Mouse (Mus musculus) midbrain, embryonic 12.5 days (tissue): Measurements from ENCODE around the gene Usp22. TPM values are rescaled to one million over a fixed set of nuclear protein-coding genes. Genes with fewer than 3 reads are reported as not detected.
A peak's percentile ranks its signal among the peaks of the same experiment; 100 is the strongest.
"Not testable (repeated sequence)": the region's sequence is repeated elsewhere in the genome, so short reads cannot be mapped to it uniquely, and the experiment has no call there.

Experiments used
- ATAC-seq: fragments of 200-750 bp; cut with Nextera tagmentation; 2 replicates; pipeline ENCODE4 v1.8.0; 2017; ENCODE audit warnings: low read depth, moderate TSS enrichment, moderate library complexity; ENCODE audit not compliant: low FRiP score
- H3K27ac ChIP-seq: fragments of 300-500 bp; sonication (generic); replicated peaks from 2 replicates; pipeline ENCODE4 v1.5.1; 2016; ENCODE audit warnings: mild to moderate bottlenecking
- H3K27me3 ChIP-seq: fragments of 300-500 bp; sonication (generic); 2 replicates; pipeline ENCODE4 v1.6.1; 2016; ENCODE audit warnings: mild to moderate bottlenecking
- H3K36me3 ChIP-seq: fragments of 300-500 bp; sonication (generic); 2 replicates; pipeline ENCODE4 v1.6.1; 2016
- H3K4me1 ChIP-seq: fragments of 300-500 bp; sonication (generic); 2 replicates; pipeline ENCODE4 v1.6.1; 2016
- H3K4me2 ChIP-seq: fragments of 300-500 bp; sonication (generic); replicated peaks from 2 replicates; pipeline ENCODE4 v1.6.1; 2016; ENCODE audit warnings: mild to moderate bottlenecking, moderate library complexity
- H3K4me3 ChIP-seq: fragments of 300-500 bp; sonication (generic); 2 replicates; pipeline ENCODE4 v1.5.1; 2016; ENCODE audit warnings: mild to moderate bottlenecking
- H3K9ac ChIP-seq: fragments of 300-500 bp; sonication (generic); replicated peaks from 2 replicates; pipeline ENCODE4 v1.6.1; 2016; ENCODE audit warnings: mild to moderate bottlenecking, moderate library complexity
- H3K9me3 ChIP-seq: fragments of 300-500 bp; sonication (generic); 2 replicates; pipeline ENCODE4 v1.6.1; 2016; ENCODE audit warnings: mild to moderate bottlenecking
- WGBS: fragments of 180-500 bp; shearing (Covaris S2); methylation state at CpG from one replicate; pipeline ENCODE4 v1.1.7; 2016; 5-methylcytosine and 5-hydroxymethylcytosine counted together
- polyA plus RNA-seq: library from polyadenylated mRNA; unstranded; fragments of >200 nt; fragmentation: Nextera tagmentation; extraction: Ambion mirVana; gene quantifications from 2 replicates; pipeline ENCODE4 v1.2.1, GENCODE M21; 2016

The Usp22 gene
- polyA plus RNA-seq, 1 experiment from 2014 or later: 338 TPM

DNA sequence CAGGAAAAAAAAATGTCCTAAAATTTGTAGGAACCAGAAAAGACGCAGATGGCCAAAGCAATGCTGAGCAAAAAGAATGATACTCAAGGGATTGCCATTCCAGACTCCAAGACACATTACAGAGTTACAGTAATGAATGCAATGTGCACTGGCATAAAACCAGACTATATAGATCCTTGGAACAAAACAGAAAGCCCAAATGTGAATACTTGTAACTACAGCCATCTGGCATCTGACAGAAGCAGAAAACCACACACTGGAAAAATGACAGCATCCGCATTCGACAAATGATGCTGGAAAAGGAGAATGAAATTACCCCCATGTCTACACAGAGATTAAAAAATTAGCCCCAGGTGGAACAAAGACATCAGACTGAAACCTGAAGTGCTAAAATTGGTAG, 5.5 kb upstream of the Usp22 start:
- 0 out of 2 replicates have a peak, but pooled peaks cover 3% of the 10 kb centered on the region for H3K4me1 ChIP-seq
- no peaks in the 10 kb centered on the region for H3K9me3 ChIP-seq
- H3K27me3 ChIP-seq: no peaks in the 10 kb centered on the region
- no peak for ATAC-seq
- no peak overlapping the region for H3K9ac ChIP-seq
- H3K27ac ChIP-seq: no peak overlapping the region
- 94% methylated on average over 3 of the region's 3 CpGs for WGBS
- no peaks in the 10 kb centered on the region for H3K36me3 ChIP-seq
- no peak overlapping the region for H3K4me2 ChIP-seq
- H3K4me3 ChIP-seq: no peak overlapping the region

DNA sequence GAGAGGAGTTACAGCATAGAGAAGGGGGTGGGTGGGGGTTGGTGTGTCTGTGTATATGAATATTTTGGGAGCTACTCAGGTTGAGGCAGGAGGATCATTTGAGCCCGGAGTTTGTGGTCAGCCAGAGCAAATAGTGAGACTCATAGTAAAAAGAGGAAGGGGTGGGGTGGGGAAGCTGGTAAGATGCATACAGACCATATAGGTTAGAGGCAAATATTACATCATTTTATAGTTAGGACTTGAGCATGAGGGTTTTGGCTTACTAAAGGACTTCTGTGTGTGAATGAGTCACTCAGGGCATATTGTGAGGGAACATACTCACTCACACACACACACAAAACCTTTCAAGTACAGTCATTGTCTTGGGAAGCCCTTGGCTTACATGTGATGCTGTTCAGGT, 1.5 kb upstream of the Usp22 start:
- H3K4me1 ChIP-seq: peaks cover 24% of the 10 kb centered on the region
- peak overlapping the region; percentile 83 for H3K27ac ChIP-seq
- H3K4me3 ChIP-seq: no peak overlapping the region
- H3K9ac ChIP-seq: no peak overlapping the region
- no peaks in the 10 kb centered on the region for H3K9me3 ChIP-seq
- 85% methylated on average over 1 of the region's 1 CpGs for WGBS
- H3K27me3 ChIP-seq: no peaks in the 10 kb centered on the region
- no peak overlapping the region for H3K4me2 ChIP-seq
- 0 out of 2 replicates have a peak, but pooled peaks cover 3% of the 10 kb centered on the region for H3K36me3 ChIP-seq
- ATAC-seq: no peak

DNA sequence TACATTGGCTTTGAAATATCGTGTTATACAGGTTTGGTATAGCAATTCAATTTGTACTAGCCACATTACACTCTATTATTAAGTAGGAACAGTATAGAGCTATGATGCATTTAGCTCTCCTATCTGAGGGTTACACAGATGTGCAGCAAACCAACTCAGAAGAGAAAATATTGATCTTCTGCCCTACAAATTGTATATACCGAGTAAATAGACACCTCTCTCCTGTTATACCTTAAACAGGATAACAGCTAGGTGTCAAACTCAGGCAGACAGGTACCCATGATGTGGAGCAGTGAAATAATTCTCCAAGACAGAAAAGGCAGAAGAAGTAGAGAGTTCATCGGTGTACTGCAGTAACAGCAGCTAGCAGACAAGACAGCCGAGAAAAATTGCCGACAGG, 923 bp upstream of the Usp22 start:
- Histone ChIP-seq H3K27ac (peak overlapping the region; percentile 83), H3K4me3 (no peak overlapping the region)
- 73% methylated on average over 5 of the region's 5 CpGs for WGBS

DNA sequence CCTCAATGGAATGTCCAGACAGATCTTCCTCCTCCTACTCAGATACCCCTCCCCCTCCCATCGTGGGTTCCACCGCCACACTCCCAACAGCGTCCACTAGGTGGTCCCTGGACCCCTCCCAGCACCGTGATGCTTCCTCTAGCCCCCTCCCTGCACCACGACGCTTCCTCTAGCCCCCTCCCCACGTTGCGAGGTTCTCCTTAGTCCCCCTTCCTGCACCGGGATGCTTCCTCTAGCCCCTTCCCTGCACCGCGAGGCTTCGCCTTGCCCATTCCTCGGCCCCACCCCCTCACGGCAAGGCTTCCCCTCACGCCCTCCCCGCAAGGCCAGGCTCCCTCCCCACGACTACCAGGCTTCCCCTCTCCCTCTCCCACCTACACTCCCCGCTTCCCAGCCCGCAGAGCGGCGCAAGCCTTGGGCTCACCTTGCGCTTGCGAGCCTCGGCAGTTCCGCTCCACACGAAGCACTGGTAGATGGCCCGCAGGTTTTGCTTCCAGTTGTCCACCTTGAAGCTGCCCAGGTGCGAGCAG, 499 bp downstream of the Usp22 start:
- H3K9me3 ChIP-seq: no peaks in the 10 kb centered on the region
- peak overlapping the region; percentile 98 for H3K4me3 ChIP-seq
- under 1% methylated on average over 26 of the region's 28 CpGs for WGBS

More for the DNA sequence above, 923 bp upstream of the Usp22 start:
- no peak overlapping the region for H3K9ac ChIP-seq
- no peaks in the 10 kb centered on the region for H3K27me3 ChIP-seq
- peaks cover 27% of the 10 kb centered on the region for H3K4me1 ChIP-seq
- ATAC-seq: no peak
- H3K4me2 ChIP-seq: peak overlapping the region; percentile 45
- no peaks in the 10 kb centered on the region for H3K9me3 ChIP-seq
- 0 out of 2 replicates have a peak, but pooled peaks cover 3% of the 10 kb centered on the region for H3K36me3 ChIP-seq

DNA sequence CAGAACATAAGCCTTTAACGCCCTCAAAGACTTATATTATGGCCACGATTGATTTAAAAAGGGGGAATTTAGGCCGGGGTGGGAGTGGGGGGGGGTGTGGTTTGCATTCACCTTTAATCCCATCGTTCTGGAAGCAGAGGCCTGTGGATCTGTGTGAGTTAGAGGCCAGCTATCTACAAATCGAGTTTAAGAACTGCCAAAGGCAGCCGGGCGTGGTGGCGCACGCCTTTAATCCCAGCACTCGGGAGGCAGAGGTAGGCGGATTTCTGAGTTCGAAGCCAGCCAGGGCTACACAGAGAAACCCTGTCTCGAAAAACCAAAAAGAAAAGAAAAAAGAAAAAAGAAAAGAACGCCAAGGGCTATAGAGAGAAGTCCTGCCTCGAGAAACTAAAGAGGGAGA, 1.4 kb downstream of the Usp22 start:
- not testable (repeated sequence) for H3K9me3 ChIP-seq, ATAC-seq, H3K36me3 ChIP-seq, H3K27me3 ChIP-seq
- 0 out of 2 replicates have a peak overlapping the region, but pooled peaks have one; percentile 10 for H3K27ac ChIP-seq
- H3K4me1 ChIP-seq: peaks cover 44% of the 10 kb centered on the region
- WGBS: 26% methylated on average over 15 of the region's 15 CpGs
- peak overlapping the region; percentile 98 for H3K4me3 ChIP-seq
- H3K9ac ChIP-seq: peak overlapping the region; percentile 99
- peak overlapping the region; percentile 65 for H3K4me2 ChIP-seq

More for the DNA sequence above, 499 bp downstream of the Usp22 start:
- H3K4me1 ChIP-seq: peaks cover 39% of the 10 kb centered on the region
- H3K4me2 ChIP-seq: peak overlapping the region; percentile 65
- H3K27me3 ChIP-seq: no peaks in the 10 kb centered on the region
- H3K9ac ChIP-seq: peak overlapping the region; percentile 99
- peak overlapping the region; percentile 98 for H3K27ac ChIP-seq
- 0 out of 2 replicates have a peak, but pooled peaks cover 3% of the 10 kb centered on the region for H3K36me3 ChIP-seq
- peak; percentile 42 for ATAC-seq

DNA sequence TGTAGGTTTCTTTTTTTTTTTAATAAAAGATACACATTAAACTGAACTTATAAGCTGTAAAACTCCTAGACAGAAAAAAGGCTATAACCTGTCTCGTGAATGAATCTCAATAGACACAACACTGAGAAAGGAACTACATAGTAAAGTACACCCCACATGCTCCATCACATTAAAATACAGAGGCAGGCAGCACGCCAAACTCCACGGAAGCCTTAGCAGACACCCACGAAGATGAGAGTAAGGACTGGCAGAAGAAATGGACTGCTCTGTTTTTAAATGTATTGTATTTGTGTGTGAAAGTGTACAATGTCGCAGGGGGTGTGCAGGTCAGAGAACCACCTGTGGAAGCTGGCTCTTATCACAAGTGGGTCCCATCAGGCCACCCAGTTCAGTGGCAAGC, 4.7 kb downstream of the Usp22 start:
- Histone ChIP-seq H3K9me3 (no peaks in the 10 kb centered on the region), H3K27ac (no peak overlapping the region), H3K36me3 (peaks cover 31% of the 10 kb centered on the region), H3K4me3 (no peak overlapping the region), H3K4me1 (peaks cover 44% of the 10 kb centered on the region), H3K4me2 (no peak overlapping the region), H3K27me3 (no peaks in the 10 kb centered on the region), H3K9ac (no peak overlapping the region)
- WGBS: 91% methylated on average over 5 of the region's 5 CpGs
- no peak for ATAC-seq

DNA sequence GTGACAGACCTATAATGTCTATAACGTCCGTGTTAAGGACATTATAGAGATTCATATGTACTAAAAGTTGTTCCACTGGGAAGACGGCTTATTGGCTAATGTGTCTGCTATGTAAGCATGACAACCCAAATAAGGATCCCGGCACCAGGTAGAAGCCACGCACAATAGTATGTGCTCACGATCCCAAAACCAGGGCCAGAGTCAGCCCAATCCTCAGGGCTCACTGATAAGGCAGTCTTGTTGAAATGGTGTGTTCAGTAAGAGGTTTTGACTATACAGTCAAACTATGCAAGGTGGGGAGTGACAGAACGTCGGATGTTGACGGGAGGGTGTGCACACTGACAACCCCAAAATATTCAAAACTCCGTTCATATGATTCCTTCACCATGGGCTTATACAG, 10.0 kb downstream of the Usp22 start:
- Histone ChIP-seq H3K4me1 (peaks cover 15% of the 10 kb centered on the region; the same call in 1 of the 2 replicates), H3K4me3 (no peak overlapping the region), H3K4me2 (no peak overlapping the region), H3K36me3 (peaks cover 81% of the 10 kb centered on the region), H3K27me3 (no peaks in the 10 kb centered on the region), H3K9ac (no peak overlapping the region), H3K27ac (no peak overlapping the region), H3K9me3 (no peaks in the 10 kb centered on the region)
- ATAC-seq: no peak
- WGBS: 94% methylated on average over 10 of the region's 10 CpGs

DNA sequence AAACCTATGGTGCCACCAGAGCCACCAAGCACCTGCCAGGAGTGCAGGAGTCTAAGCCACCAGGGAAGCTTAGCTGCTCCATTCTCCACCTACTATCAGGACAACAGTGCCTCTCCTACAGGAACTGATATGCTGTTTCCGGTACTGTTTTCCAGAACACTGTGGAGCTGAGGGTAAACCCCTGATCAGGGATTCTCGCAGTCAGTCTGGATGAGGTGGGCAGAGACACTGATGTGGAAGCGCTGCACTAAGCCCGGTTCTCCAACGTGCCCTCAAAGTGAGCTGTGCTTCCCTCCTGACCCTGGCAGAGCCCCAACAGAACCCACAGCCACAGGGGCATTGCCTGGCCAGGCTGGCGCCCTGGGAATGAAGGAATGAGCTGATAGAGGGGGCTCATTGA, 10.5 kb downstream of the Usp22 start:
- Histone ChIP-seq H3K4me1 (peaks cover 11% of the 10 kb centered on the region; the same call in 1 of the 2 replicates), H3K9ac (no peak overlapping the region), H3K27ac (no peak overlapping the region), H3K4me2 (no peak overlapping the region), H3K27me3 (no peaks in the 10 kb centered on the region), H3K9me3 (no peaks in the 10 kb centered on the region), H3K4me3 (no peak overlapping the region), H3K36me3 (peaks cover 86% of the 10 kb centered on the region)
- ATAC-seq: no peak
- WGBS: 97% methylated on average over 6 of the region's 6 CpGs

DNA sequence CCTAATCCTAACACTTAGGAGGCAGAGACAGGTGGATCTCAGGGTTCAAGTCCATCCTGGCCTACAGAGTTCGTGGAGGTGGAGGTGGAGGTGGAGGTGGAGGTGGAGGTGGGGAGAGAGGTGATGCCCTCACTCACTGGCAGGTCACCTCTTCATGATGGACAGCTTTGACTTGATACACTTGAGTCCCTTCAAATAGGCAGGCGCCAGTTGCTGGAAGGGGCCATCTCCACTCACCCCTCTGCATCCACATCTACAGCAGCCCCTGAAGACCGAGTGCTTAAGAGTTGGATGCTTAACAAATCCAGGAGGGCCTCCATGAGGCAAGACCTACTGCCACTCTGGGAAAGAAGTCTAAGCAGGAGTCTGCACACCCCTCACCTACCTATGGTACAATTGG, 11.5 kb downstream of the Usp22 start:
- Histone ChIP-seq H3K4me2 (no peak overlapping the region), H3K4me3 (no peak overlapping the region), H3K27ac (no peak overlapping the region), H3K36me3 (peaks cover 96% of the 10 kb centered on the region), H3K27me3 (no peaks in the 10 kb centered on the region), H3K9ac (no peak overlapping the region), H3K4me1 (peaks cover 7% of the 10 kb centered on the region; the same call in 1 of the 2 replicates), H3K9me3 (no peaks in the 10 kb centered on the region)
- ATAC-seq: no peak
- WGBS: 91% methylated on average over 3 of the region's 3 CpGs

DNA sequence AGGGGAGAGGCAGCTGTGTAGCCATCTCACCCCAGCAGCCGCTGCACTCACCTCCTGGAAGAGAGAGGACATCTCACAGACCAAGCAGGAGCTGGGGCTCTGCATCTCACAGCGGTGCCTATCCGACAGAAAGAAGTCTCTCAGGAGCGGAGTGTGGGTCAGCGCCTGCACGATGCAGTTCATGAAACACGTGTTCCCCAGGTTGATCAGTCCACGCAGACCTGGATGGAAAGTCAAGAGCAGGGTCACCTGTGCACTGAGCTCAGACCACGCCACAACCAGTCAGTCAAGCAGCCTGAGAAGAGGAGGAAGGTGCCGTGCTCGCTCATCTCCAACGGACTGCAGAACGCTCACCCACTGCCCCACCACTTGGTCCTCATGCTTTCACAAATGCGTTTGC, 12.1 kb downstream of the Usp22 start:
- ATAC-seq: no peak
- Histone ChIP-seq H3K9ac (no peak overlapping the region), H3K4me3 (no peak overlapping the region), H3K4me2 (no peak overlapping the region), H3K4me1 (0 out of 2 replicates have a peak, but pooled peaks cover 3% of the 10 kb centered on the region), H3K36me3 (peaks cover 98% of the 10 kb centered on the region), H3K27ac (no peak overlapping the region), H3K9me3 (no peaks in the 10 kb centered on the region), H3K27me3 (no peaks in the 10 kb centered on the region)
- 95% methylated on average over 14 of the region's 14 CpGs for WGBS

DNA sequence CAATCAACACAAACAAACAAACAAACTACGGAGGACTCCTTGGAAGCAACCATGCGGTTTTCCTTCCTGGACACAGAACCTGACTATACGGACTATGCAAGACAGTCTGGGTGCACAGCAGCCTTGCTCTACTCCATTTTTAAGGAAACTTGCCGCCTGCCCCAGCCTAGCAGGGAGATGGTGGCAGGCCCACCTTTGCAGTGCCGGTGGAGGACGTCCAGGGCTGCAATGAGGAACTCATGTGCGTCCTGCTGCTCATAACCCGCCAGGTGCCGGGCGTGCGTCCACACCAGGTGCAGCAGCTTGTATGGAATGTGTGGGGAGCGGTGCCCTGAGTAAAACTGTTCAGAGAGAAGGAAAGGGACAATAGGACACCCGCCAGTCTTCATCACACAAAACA, 13.7 kb downstream of the Usp22 start:
- WGBS: 95% methylated on average over 13 of the region's 13 CpGs
- no peak for ATAC-seq
- Histone ChIP-seq H3K4me2 (no peak overlapping the region), H3K4me3 (no peak overlapping the region), H3K36me3 (peaks cover 99% of the 10 kb centered on the region), H3K27me3 (no peaks in the 10 kb centered on the region), H3K9me3 (no peaks in the 10 kb centered on the region), H3K27ac (no peak overlapping the region), H3K9ac (no peak overlapping the region), H3K4me1 (0 out of 2 replicates have a peak, but pooled peaks cover 3% of the 10 kb centered on the region)

DNA sequence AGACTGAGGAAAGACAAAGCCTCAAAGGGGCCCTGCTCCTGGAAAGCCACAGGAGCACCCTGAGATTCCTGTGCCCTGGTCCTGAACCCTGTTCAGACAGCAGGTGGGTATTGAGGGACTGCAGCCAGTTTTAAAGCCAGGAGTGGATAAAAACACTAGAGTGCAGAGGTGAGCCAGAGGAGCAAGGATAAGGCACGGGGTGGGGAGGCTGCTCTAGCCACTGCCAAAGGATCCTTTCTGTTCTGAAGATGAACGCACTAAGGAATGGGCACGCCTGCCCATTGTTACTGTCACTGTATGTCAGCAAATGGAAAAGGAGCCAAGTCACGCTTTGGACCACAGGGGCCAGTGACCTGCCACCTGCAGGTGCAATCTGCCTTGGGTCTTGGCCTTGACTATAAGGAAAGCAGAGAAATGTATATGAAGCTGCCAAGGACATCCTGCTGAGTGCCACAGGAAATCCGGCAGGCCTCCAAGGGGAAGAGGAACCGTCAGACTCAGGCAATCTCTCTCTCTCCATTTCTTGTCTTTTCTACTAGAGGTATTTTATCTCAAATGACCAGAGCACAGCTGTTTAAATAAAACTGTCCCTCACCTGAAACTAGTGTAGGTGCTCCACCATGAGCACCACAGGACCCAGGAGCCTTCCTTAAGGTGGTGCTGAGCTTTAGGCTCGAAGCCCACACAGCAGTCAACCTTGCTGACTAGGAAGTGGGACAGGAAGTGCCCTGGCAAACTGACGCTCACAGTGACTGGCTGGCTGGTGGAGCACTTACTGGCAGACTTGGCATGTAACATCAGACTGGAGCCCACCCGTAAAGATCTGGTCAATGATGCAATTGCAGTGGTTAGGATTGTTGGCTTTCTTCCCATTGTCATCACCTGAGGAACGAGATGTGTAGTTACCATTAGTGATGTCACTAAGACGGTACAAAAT, 14.8 kb downstream of the Usp22 start:
- WGBS: 87% methylated on average over 11 of the region's 11 CpGs
- no peaks in the 10 kb centered on the region for H3K27me3 ChIP-seq
- H3K4me1 ChIP-seq: 0 out of 2 replicates have a peak, but pooled peaks cover 3% of the 10 kb centered on the region
- no peak overlapping the region for H3K4me3 ChIP-seq
- H3K27ac ChIP-seq: no peak overlapping the region
- H3K4me2 ChIP-seq: no peak overlapping the region
- peaks cover 100% of the 10 kb centered on the region for H3K36me3 ChIP-seq
- H3K9ac ChIP-seq: no peak overlapping the region
- H3K9me3 ChIP-seq: no peaks in the 10 kb centered on the region
- no peak for ATAC-seq
